Mouse (Mus musculus): Measurements from ENCODE around the gene Gm49776.

DNA sequence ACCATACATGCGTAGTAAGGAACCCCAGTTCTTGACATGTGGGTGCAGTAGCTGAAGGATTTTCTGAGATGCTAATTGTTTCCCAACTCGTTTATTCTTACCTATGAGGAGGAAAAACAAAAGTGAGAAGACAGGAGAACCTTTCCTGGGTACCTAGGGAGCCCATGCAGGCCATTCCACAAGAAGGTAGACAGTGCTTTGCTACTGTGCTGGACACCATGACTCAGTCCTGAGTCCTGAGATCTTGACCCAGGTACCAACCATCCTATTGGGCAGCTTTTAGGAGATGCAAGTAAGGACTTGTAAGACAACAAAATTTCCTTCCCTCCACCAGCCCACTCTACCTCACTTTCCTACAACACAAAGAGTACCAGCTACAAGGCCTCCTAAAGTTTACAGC lies at the start of gene Gm49776:
- no peak for TF ChIP-seq GATA1 (IDR thresholded peaks at IDR 0.05; ENCODE audit: borderline replicate concordance, low read length)
- no peak for TF ChIP-seq FLI1 (IDR thresholded peaks at IDR 0.05; ENCODE audit: low read length)
